Mouse (Mus musculus): Measurements from ENCODE around the gene Calr. TPM values are rescaled to one million over a fixed set of nuclear protein-coding genes. Genes with fewer than 3 reads are reported as not detected.

Calr gene
- polyA plus RNA-seq, 1 experiment from 2014 or later: 743 TPM

- no peak for ATAC-seq
- Histone ChIP-seq H3K27ac (ENCODE audit: low read depth, low read length) (no peak overlapping the region; the same call in 1 of the 2 replicates), H3K4me1 (ENCODE audit: control insufficient read depth, insufficient read depth, low read depth, low read length) (peaks cover 16% of the 10 kb centered on the region), H3K4me2 (ENCODE audit: low read length) (no peak overlapping the region), H3K9ac (ENCODE audit: low read depth, low read length) (no peak overlapping the region), H3K4me3 (ENCODE audit: low read length) (no peak overlapping the region), H3K27me3 (replicated peaks; ENCODE audit: control insufficient read depth, insufficient read depth, low read length) (peaks cover 2% of the 10 kb centered on the region; the same call in 1 of the 2 replicates), H3K36me3 (ENCODE audit: control insufficient read depth, insufficient read depth, low read length) (no peaks in the 10 kb centered on the region), H3K9me3 (ENCODE audit: control insufficient read depth, low read length) (no peaks in the 10 kb centered on the region)
- 2% methylated on average over 5 of the region's 5 CpGs for WGBS
These were observed 33.7 kb downstream of the Calr start for GRCm38 (mm10) chr8:84813059-84813458.

DNA sequence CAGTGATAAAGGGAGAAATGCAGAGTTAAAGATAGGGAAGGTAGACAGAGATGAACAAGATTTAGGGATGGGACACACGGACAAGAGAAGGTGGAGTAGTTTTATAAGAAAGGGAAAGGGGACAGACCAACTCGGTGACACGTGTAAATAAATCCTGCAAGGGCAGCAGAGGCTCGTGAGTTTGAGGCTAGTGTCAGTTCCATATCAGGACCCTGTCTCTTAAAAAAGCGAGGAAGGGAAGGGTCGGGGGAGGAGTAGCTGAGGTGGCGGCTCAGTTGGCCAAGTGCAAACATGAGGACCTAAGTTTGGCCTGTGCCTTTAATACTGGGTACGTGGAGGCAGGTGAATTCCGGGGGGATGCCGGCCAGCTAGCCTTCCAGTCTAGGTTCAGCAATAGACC lies 35.4 kb downstream of the Calr start:
- Histone ChIP-seq H3K27me3 (replicated peaks; ENCODE audit: control insufficient read depth, insufficient read depth, low read length) (peaks cover 2% of the 10 kb centered on the region; the same call in 1 of the 2 replicates), H3K9me3 (ENCODE audit: control insufficient read depth, low read length) (no peaks in the 10 kb centered on the region), H3K4me2 (ENCODE audit: low read length) (peak overlapping the region; percentile 76), H3K27ac (ENCODE audit: low read depth, low read length) (peak overlapping the region; percentile 59), H3K4me1 (ENCODE audit: control insufficient read depth, insufficient read depth, low read depth, low read length) (peaks cover 16% of the 10 kb centered on the region), H3K36me3 (ENCODE audit: control insufficient read depth, insufficient read depth, low read length) (no peaks in the 10 kb centered on the region), H3K4me3 (ENCODE audit: low read length) (peak overlapping the region; percentile 38), H3K9ac (ENCODE audit: low read depth, low read length) (peak overlapping the region; percentile 64)
- 12% methylated on average over 10 of the region's 10 CpGs for WGBS
- ATAC-seq: no peak

GRCm38 (mm10) chr8:84810896-84811295 lies 35.8 kb downstream of the Calr start:
- peak overlapping the region; percentile 59 for H3K27ac ChIP-seq (ENCODE audit: low read depth, low read length)
- peak overlapping the region; percentile 76 for H3K4me2 ChIP-seq (ENCODE audit: low read length)
- WGBS: under 1% methylated on average over 32 of the region's 32 CpGs
- no peaks in the 10 kb centered on the region for H3K36me3 ChIP-seq (ENCODE audit: control insufficient read depth, insufficient read depth, low read length)
- H3K9ac ChIP-seq (ENCODE audit: low read depth, low read length): peak overlapping the region; percentile 64
- H3K4me3 ChIP-seq (ENCODE audit: low read length): peak overlapping the region; percentile 38
- no peaks in the 10 kb centered on the region for H3K9me3 ChIP-seq (ENCODE audit: control insufficient read depth, low read length)
- peaks cover 16% of the 10 kb centered on the region for H3K4me1 ChIP-seq (ENCODE audit: control insufficient read depth, insufficient read depth, low read depth, low read length)
- H3K27me3 ChIP-seq (replicated peaks; ENCODE audit: control insufficient read depth, insufficient read depth, low read length): peaks cover 5% of the 10 kb centered on the region; the same call in 1 of the 2 replicates
- ATAC-seq: peak; percentile 85

DNA sequence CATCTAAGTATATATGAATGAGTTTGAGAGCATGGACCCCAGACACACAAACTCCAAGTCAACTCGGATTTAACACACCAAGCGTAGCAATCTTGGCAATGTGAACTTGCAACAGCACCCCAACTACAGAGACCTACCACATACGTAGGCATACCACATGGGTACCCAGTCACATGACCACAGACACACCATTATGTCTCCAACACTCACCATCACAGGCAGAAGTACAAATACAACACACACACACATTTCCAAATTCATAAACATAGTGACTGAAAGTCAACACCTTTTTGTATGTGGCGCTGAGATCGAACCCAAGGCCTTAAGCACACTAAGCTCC lies 36.8 kb downstream of the Calr start:
- 60% methylated on average over 5 of the region's 5 CpGs for WGBS
- Histone ChIP-seq H3K27ac (ENCODE audit: low read depth, low read length) (no peak overlapping the region), H3K36me3 (ENCODE audit: control insufficient read depth, insufficient read depth, low read length) (no peaks in the 10 kb centered on the region), H3K4me1 (ENCODE audit: control insufficient read depth, insufficient read depth, low read depth, low read length) (peaks cover 11% of the 10 kb centered on the region), H3K4me2 (ENCODE audit: low read length) (no peak overlapping the region), H3K9me3 (ENCODE audit: control insufficient read depth, low read length) (no peaks in the 10 kb centered on the region), H3K4me3 (ENCODE audit: low read length) (no peak overlapping the region), H3K27me3 (replicated peaks; ENCODE audit: control insufficient read depth, insufficient read depth, low read length) (peaks cover 5% of the 10 kb centered on the region; the same call in 1 of the 2 replicates), H3K9ac (ENCODE audit: low read depth, low read length) (no peak overlapping the region)
- ATAC-seq: no peak

- Histone ChIP-seq H3K9me3 (ENCODE audit: control insufficient read depth, low read length) (no peaks in the 10 kb centered on the region), H3K4me1 (ENCODE audit: control insufficient read depth, insufficient read depth, low read depth, low read length) (peaks cover 6% of the 10 kb centered on the region), H3K4me2 (ENCODE audit: low read length) (no peak overlapping the region), H3K27ac (ENCODE audit: low read depth, low read length) (no peak overlapping the region), H3K9ac (ENCODE audit: low read depth, low read length) (no peak overlapping the region), H3K36me3 (ENCODE audit: control insufficient read depth, insufficient read depth, low read length) (no peaks in the 10 kb centered on the region), H3K27me3 (replicated peaks; ENCODE audit: control insufficient read depth, insufficient read depth, low read length) (peaks cover 3% of the 10 kb centered on the region; the same call in 1 of the 2 replicates), H3K4me3 (ENCODE audit: low read length) (no peak overlapping the region)
- 48% methylated on average over 12 of the region's 12 CpGs for WGBS
- no peak for ATAC-seq
These were observed 37.4 kb downstream of the Calr start for GRCm38 (mm10) chr8:84809109-84809940.

DNA sequence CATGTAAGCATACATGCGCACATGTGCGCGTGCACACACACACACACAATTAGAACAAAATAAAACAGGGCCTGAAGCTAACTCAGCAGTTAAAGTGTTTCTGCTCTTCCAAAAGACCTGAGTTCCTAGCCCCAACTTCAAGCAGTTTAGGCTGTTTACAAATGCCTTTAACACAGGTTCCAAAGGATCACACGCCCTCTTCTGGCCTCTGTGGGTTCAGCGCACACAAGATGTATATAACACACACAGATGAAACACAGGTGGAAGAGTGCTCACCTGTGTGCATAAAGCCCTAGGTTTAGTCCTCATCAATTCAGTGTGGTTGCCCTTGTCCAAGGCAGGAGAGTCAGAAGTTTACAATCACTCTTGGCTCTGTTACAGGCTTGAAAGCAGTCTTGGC lies 40.7 kb downstream of the Calr start:
- Histone ChIP-seq H3K27me3 (replicated peaks; ENCODE audit: control insufficient read depth, insufficient read depth, low read length) (peaks cover 16% of the 10 kb centered on the region), H3K27ac (ENCODE audit: low read depth, low read length) (no peak overlapping the region), H3K4me2 (ENCODE audit: low read length) (no peak overlapping the region), H3K9ac (ENCODE audit: low read depth, low read length) (no peak overlapping the region), H3K36me3 (ENCODE audit: control insufficient read depth, insufficient read depth, low read length) (no peaks in the 10 kb centered on the region), H3K9me3 (ENCODE audit: control insufficient read depth, low read length) (no peaks in the 10 kb centered on the region), H3K4me1 (ENCODE audit: control insufficient read depth, insufficient read depth, low read depth, low read length) (peaks cover 1% of the 10 kb centered on the region), H3K4me3 (ENCODE audit: low read length) (no peak overlapping the region)
- ATAC-seq: no peak
- 94% methylated on average over 5 of the region's 5 CpGs for WGBS

DNA sequence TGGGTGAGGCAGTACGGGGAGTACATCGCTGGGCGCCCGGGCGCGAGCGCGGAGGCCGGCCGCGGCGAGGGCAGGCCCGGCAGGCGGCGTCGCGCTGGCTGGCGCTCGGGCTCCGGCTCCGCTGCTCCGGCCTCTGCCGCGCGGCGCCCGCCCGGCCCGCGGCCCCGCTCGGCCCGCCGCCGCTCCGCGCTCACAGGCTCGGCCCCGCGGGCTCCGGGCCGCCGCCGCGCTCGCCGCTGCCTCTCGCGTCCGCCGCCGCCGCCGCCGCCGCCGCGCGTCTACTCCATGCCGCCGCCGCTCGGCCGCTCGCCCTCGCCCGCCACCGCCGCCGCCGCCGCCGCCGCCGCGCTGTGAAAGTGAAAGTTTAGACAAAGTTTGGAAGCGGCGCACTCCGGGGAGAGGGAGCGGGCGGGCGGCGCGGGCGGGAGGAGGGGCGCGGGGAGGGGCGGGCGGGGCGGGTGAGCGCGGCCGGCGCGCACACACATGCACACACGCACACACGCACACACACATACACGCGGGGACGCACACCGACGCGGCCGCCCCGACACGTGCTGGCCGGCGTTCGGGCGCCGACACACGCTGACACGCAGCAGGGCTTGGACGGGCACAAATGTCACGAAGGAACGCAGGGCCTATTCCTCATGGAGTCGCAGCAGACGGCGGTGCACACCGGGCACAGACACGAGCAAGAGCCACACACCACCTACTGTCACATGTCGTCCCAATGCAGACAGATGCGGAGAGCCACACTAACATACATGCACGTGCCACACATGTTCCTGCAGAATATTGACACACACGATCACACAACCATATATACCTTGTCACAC lies 46.5 kb downstream of the Calr start, which contains the start of gene Nfix:
TSS of gene Nfix (minus strand) at position 346 of the 833 bp plus-strand sequence.
- Histone ChIP-seq H3K36me3 (ENCODE audit: control insufficient read depth, insufficient read depth, low read length) (no peaks in the 10 kb centered on the region), H3K4me3 (ENCODE audit: low read length) (peak within 1 kb of the TSS; percentile 80), H3K4me1 (ENCODE audit: control insufficient read depth, insufficient read depth, low read depth, low read length) (peaks cover 16% of the 10 kb centered on the region), H3K27me3 (replicated peaks; ENCODE audit: control insufficient read depth, insufficient read depth, low read length) (peaks cover 28% of the 10 kb centered on the region), H3K27ac (ENCODE audit: low read depth, low read length) (peak within 1 kb of the TSS; percentile 91), H3K9ac (ENCODE audit: low read depth, low read length) (peak within 1 kb of the TSS; percentile 88), H3K9me3 (ENCODE audit: control insufficient read depth, low read length) (no peaks in the 10 kb centered on the region), H3K4me2 (ENCODE audit: low read length) (peak within 1 kb of the TSS; percentile 92)
- ATAC-seq: peak; percentile 44
- WGBS: 1% methylated on average over 44 of the region's 125 CpGs

DNA sequence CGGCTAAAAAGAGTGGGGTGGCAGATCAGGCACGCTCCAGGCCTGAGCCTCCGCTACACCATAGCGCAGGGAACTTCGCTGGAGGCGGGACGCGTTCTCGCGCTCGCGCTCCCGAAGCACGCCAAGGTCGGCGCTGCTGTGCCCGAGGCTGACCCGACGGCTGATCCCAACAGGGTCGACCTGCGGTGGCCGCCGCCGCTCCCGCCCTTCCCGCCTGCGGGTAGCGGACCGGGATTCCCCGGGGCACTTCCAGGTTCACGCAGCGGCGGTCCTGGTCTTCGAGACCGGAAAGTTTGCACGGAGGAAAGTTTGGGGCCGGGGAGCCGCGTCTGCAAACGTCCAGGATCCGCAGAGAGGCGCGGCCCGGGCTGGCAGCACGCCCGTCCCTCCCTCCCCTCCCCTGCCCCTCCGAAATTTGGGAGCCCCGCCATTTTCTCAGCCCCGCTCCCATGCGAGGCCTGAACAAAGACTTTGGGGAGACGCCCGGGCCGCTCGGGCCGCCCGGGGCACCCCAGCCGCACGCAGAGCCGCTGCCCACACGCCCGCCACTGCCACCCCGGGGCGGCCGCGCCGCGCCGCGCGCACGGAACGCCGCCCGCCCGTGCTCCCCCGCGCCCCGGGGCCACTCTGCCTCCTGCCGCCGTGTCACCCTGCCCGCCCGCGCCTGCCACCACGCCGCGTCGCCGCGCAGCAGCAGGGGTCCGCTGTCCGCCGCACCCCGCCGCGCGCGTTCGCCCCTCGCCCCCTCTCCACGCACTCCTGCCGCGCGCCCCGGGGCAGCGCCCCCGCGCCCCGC lies 47.4 kb downstream of the Calr start:
- Histone ChIP-seq H3K4me2 (ENCODE audit: low read length) (peak overlapping the region; percentile 92), H3K9ac (ENCODE audit: low read depth, low read length) (peak overlapping the region; percentile 88), H3K36me3 (ENCODE audit: control insufficient read depth, insufficient read depth, low read length) (no peaks in the 10 kb centered on the region), H3K27ac (ENCODE audit: low read depth, low read length) (peak overlapping the region; percentile 91), H3K27me3 (replicated peaks; ENCODE audit: control insufficient read depth, insufficient read depth, low read length) (peaks cover 33% of the 10 kb centered on the region), H3K4me3 (ENCODE audit: low read length) (peak overlapping the region; percentile 80), H3K4me1 (ENCODE audit: control insufficient read depth, insufficient read depth, low read depth, low read length) (peaks cover 20% of the 10 kb centered on the region), H3K9me3 (ENCODE audit: control insufficient read depth, low read length) (no peaks in the 10 kb centered on the region)
- under 1% methylated on average over 54 of the region's 108 CpGs for WGBS
- no peak for ATAC-seq

All from hindbrain, embryonic 16.5 days (tissue).